Mouse (Mus musculus) T-cell, adult 2 months (primary cell): ENCODE measurements at regions not wholly inside any gene's neighbourhood (a gene's known extent, or its start where the extent isn't known, plus 50 kb on each side); places are given as distances from the start of the nearest gene placed in this dataset.
A peak's percentile ranks its signal among the peaks of the same experiment; 100 is the strongest.

Experiments used
- DNase-seq: peaks from one replicate; pipeline ENCODE4 v3.0.0; 2022; ENCODE audit warnings: low spot score

DNA sequence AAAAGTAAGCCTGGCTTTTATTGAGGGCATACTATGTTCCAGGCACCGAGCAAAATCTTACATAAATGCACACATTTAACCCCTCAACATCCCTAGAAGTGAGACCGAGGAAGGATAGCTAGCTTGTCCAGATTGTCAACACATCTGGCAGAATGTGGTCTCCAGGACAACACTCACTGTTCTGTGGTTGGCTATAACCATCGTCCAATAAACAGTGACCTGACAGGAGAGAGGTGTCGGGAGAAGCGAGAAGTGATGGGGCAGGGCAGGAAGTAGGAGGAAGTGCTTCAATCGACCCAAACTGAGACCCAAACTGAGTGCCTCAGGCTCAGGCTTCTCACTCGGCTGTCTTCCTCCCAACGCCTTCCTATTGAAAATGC, 70.8 kb upstream of the Picalm start:
- no peak for DNase-seq

DNA sequence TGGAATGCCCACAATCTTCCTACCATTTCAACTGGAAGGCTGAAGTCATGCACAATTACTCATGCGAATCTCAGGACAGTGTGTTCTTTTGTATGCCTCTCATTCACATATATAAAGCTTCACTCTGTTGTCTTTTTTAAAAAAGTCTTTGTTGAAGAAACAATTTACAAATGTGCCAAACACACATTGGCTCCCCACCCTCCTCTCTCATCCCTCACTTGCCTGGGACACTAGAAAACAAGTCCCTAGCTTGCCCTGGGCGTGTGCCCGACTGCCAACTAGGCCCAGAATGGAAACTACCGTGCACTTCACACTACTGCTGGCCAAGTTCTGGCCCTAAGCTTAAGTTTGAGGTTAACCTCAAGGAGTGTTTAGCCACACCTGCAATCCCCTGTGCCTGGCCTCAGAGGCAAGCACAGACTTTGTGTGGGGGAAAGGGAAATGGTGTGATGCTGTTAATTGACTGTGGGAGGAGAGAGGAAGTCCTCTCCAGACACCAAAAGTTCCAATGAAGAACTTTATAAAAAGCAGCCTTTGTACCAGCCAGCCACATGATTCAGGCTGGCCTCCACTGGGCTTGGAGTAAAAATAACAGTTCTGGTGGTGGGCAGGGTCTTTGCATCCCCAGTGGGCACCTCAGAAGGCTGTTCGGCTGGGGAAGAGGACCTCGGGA, 70.2 kb upstream of the Picalm start:
- DNase-seq: peak; percentile 57

GRCm38 (mm10) chr7:90060343-90061175, 69.5 kb upstream of the Picalm start:
- peak; percentile 8 for DNase-seq

- no peak for DNase-seq
Measured at GRCm38 (mm10) chr7:90061701-90062100, 68.3 kb upstream of the Picalm start.

DNA sequence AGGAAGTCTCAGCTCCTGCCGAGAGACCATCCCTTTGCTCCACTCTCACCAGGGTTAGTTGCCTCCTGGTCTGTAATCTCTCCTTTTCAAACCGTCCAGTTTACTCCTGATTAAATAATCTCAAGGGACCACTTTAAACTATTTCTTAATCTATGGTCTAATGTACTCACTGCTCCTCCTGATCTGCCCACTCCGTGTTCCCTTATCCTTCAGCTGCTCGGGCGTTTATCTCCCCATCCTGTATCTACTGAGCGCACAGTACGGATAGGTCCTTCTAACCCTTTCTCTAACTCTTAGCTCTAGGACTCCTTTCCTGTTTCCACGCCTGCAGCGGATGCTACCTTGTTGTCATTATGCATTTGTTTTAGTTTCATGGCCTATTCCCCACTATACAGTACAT, 67.1 kb upstream of the Picalm start:
- no peak for DNase-seq

DNA sequence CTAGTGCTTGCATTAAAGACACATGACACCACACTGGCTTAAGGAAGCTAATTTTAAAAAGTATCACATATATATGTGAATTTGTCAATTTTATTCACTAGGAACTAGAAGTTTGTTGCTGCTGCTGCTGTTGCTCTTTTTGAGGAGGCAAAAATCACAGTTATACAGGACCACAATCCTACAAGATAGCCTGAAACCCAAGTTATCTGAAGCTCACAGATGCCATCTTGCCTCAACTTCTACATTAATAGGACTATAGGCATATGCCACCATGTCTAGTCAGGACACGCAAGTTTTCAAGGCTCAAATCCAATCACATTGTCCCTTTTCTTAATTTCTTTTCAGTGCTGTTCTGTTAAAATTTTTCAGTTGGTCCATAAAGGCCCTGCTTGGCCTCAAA, 65.8 kb upstream of the Picalm start:
- DNase-seq: no peak

- DNase-seq: no peak
Measured at GRCm38 (mm10) chr7:90065269-90065955, 64.6 kb upstream of the Picalm start.

DNA sequence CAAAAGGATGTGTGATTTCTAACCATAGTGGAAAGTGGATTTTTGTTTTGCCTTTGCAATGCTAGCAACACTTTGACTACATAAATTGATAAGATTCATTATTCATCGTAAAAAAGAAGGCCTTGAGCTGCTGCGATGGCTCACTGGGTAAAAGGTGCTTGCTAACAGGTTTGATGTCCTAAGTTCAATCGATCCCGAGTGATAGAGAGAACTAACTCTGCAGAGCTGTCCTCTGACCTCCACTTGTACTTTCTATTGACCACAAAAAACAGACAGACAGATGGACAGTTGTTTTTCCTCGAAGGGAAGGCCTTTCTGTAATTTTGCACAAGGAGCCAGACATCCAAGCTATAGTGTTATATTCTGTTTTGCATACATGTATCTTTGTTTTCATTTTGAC, 63.7 kb upstream of the Picalm start:
- DNase-seq: no peak

- peak; percentile 10 for DNase-seq
Measured at GRCm38 (mm10) chr7:90067961-90068665, 61.9 kb upstream of the Picalm start.

DNA sequence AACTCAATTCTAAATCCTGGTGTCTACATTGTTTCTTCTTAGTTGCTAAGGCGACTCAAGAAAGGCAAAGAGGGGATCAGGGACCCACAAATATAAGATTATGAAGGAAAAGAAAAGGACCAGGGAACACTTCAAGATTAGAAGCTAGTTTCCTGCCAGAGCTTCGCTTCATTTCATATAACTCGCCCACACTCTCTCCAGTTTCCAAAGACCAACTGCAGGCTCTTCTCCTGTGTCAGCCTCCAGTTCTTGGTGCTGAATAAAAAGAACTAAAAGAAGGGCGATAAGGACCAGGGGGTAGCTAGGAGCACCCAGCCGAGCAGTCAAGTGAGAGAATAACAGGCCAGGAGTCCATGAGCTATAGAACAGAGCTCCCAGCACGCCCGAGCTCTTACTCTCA, 59.7 kb upstream of the Picalm start:
- no peak for DNase-seq

GRCm38 (mm10) chr7:90073865-90074264, 56.1 kb upstream of the Picalm start:
- DNase-seq: no peak

- DNase-seq: no peak
Measured at GRCm38 (mm10) chr7:90074592-90074991, 55.4 kb upstream of the Picalm start.

DNA sequence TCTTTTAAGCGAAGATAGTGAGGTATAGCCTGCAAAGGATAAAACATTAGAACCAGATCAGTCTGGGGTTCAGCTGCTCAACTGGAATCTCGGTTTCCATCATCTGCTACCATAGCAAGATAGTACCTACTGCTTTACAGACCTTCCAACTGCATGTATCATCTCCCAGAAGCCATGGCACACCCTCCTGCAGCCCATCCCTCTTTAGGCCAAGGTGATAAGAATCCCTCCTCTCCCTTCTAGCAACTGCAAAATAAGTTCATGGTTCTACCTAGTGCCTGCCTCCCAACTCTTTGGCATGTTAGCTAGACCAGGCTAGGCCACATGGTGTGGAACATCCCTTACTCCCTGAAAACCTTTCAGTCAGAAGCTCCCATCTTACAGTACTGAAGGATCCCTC, 52.4 kb upstream of the Picalm start:
- no peak for DNase-seq

- no peak for DNase-seq
Measured at GRCm38 (mm10) chr7:90080083-90080772, 49.8 kb upstream of the Picalm start.
